Comparison of ENCODE assay signal across 20 mouse cellular contexts in the genomic region with DNA sequence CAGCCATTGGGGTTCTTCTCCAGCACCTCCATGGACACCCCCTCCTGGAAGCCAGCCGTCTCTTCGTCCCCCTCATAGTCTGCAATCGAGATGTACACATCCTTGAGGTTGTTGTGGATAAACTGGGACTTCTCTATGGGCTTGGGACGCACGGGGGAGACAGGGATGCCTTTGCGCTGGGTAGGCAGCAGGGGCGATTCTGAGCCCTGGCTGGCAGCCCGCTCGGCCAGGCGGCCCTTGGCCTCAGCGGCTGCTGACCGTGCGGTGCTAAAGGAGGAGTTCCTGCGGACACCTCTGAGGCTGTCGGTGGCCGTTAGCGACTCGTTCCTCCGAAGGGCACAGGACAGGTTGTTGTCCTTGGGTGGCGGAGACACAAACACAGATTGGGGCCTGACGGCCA.
"Had no signal": no experiment of that assay in that cellular context is flagged by ENCODE, and none has a peak within 500 bp of the region (broad histone marks: within the 10 kb centered on the region; RNA-seq: fewer than 3 reads in every experiment).

No protein-coding gene starts in this region.

- ATAC-seq: lung, postnatal 0 days; midbrain, embryonic 16.5 days had no signal

- H3K4me1 ChIP-seq: midbrain, embryonic 12.5 days; neural tube, embryonic 15.5 days had no signal

- H3K9me3 ChIP-seq: lung, embryonic 15.5 days; midbrain, embryonic 10.5 days; midbrain, embryonic 12.5 days; neural tube, embryonic 13.5 days; neural tube, embryonic 15.5 days had no signal

- H3K9ac ChIP-seq: lung, embryonic 15.5 days; midbrain, embryonic 12.5 days; neural tube, embryonic 13.5 days; neural tube, embryonic 15.5 days had no signal

- DNase-seq: lung, adult 2 months; lung, postnatal 14 days; lung, postnatal 36 days; midbrain, embryonic 14.5 days; retina, postnatal 1 day; right cerebral cortex, adult 18-20 months; right cerebral cortex, postnatal 25 days; right cerebral cortex, postnatal 4 days; spleen, adult 18-20 months; thymus, adult 18-20 months; thymus, postnatal 14 days; thymus, postnatal 36 days had no signal

- H3K27me3 ChIP-seq: lung, embryonic 15.5 days; midbrain, embryonic 12.5 days; neural tube, embryonic 13.5 days; neural tube, embryonic 15.5 days had no signal

- H3K4me3 ChIP-seq: lung, embryonic 15.5 days; midbrain, embryonic 10.5 days; midbrain, embryonic 12.5 days; myocyte; neural tube, embryonic 13.5 days; neural tube, embryonic 15.5 days had no signal

- H3K27ac ChIP-seq: lung, embryonic 15.5 days; midbrain, embryonic 10.5 days; midbrain, embryonic 12.5 days; neural tube, embryonic 13.5 days; neural tube, embryonic 15.5 days had no signal
